Mouse (Mus musculus): ENCODE results near the gene Galnt7. TPM values are rescaled to one million over a fixed set of nuclear protein-coding genes. Genes with fewer than 3 reads are reported as not detected.

Gene Galnt7
- total and polyA plus RNA-seq, 3 experiments, result 26.7 to 33.5 (median 32.7) TPM

DNA sequence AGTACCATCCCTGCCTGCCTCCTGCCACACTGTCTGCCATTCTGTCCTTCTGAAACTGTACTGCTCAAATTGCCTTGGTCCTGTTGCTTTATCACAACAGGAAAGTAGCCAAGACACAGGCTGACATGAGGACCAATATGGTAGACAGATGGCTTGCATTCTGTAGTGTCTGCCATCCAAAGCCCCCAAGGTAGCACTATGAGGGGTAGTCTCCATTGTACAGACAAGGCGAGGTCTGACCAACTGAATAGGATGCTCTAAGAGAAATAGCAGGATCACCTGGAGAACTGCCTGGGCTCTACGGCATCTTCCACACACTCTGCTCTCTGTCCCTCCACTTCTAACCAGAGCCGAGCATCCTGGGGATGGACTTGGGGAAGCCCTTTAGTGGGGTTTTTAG is 29.8 kb downstream of the Galnt7 start:
- dilution Hi-C loops (cut with MboI; ENCODE audit: extremely low pct_ligation_motif_present, extremely low pct_unique_long_range_greater_than_20kb, low sequenced_read_pairs), result no loop called here
- in situ Hi-C loops (cut with MboI; ENCODE audit: low pct_ligation_motif_present, low pct_unique_long_range_greater_than_20kb, low sequenced_read_pairs), result no loop called here
- H3K27ac ChIP-seq (ENCODE audit: insufficient read depth, low read depth), result no peak overlapping the region
- H3K79me2 ChIP-seq (replicated peaks; ENCODE audit: control insufficient read depth, extremely low read depth, insufficient read depth, poor library complexity, severe bottlenecking), result peaks cover 3% of the 10 kb centered on the region; the same call in 1 of the 2 replicates
- no peak overlapping the region for H3K4me3 ChIP-seq (replicated peaks in 1 of 3; ENCODE audit: low read depth in 2 of 3, low read length in 2 of 3, poor library complexity in 1 of 3)
- peaks cover 7 to 24% of the 10 kb centered on the region in 2 experiments for H3K4me1 ChIP-seq (ENCODE audit: control insufficient read depth in 1 of 2, insufficient read depth in 2 of 2)
- no peak for DNase-seq (ENCODE audit: extremely low read depth)
- H3K27me3 ChIP-seq (replicated peaks), result no peaks in the 10 kb centered on the region
- TF ChIP-seq USF1 (IDR thresholded peaks at IDR 0.05; ENCODE audit: low read depth, low read length), result no peak
- TF ChIP-seq MAX (IDR thresholded peaks at IDR 0.05; ENCODE audit: low read length), result no peak
- TF ChIP-seq ETS1 (conservative IDR thresholded peaks at IDR 0.05; ENCODE audit: low read depth, low read length), result no peak
- no peak for TF ChIP-seq ZKSCAN1 (IDR thresholded peaks at IDR 0.05; ENCODE audit: borderline replicate concordance, low read depth, low read length)
- TF ChIP-seq MEF2A (IDR thresholded peaks at IDR 0.05; ENCODE audit: borderline replicate concordance, low read depth, low read length), result no peak
- TF ChIP-seq MAFK (IDR thresholded peaks at IDR 0.05; ENCODE audit: insufficient replicate concordance, low read length), result no peak
- TF ChIP-seq RCOR1 (conservative IDR thresholded peaks at IDR 0.05; ENCODE audit: low read depth, low read length), result no peak
- no peak for TF ChIP-seq PAX5 (IDR thresholded peaks at IDR 0.05; ENCODE audit: low read length)
- TF ChIP-seq ELF1 (IDR thresholded peaks at IDR 0.05; ENCODE audit: low read depth, low read length), result no peak
- TF ChIP-seq CTCF (conservative IDR thresholded peaks at IDR 0.05 in 1 of 2, IDR thresholded peaks at IDR 0.05 in 1 of 2; ENCODE audit: low read depth in 2 of 2, low read length in 2 of 2), result no peak
- TF ChIP-seq KAT2A (IDR thresholded peaks at IDR 0.05; ENCODE audit: insufficient replicate concordance, low read length), result no peak
- TF ChIP-seq MXI1 (IDR thresholded peaks at IDR 0.05; ENCODE audit: low read depth, low read length), result no peak
- no peak for TF ChIP-seq POLR2A (IDR thresholded peaks at IDR 0.05; ENCODE audit: low read depth, low read length)
- TF ChIP-seq RAD21 (IDR thresholded peaks at IDR 0.05; ENCODE audit: low read depth, low read length), result no peak
- no peak for TF ChIP-seq BHLHE40 (IDR thresholded peaks at IDR 0.05; ENCODE audit: low read depth, low read length)
- TF ChIP-seq HCFC1 (IDR thresholded peaks at IDR 0.05; ENCODE audit: low read depth, low read length), result no peak
- no peak for TF ChIP-seq E2F4 (IDR thresholded peaks at IDR 0.05; ENCODE audit: insufficient replicate concordance, low read depth, low read length)
- H3K36me3 ChIP-seq (replicated peaks in 1 of 2; ENCODE audit: control insufficient read depth in 1 of 2, insufficient read depth in 1 of 2, low read length in 1 of 2), result peaks cover 0 to 45% of the 10 kb centered on the region in 2 experiments
- H3K9ac ChIP-seq (ENCODE audit: insufficient read depth, low read depth), result no peak overlapping the region
- H3K9me3 ChIP-seq (replicated peaks; ENCODE audit: low read length), result peaks cover 8% of the 10 kb centered on the region
- H3K4me2 ChIP-seq (ENCODE audit: insufficient read depth, low read depth, poor library complexity, severe bottlenecking), result no peak overlapping the region

DNA sequence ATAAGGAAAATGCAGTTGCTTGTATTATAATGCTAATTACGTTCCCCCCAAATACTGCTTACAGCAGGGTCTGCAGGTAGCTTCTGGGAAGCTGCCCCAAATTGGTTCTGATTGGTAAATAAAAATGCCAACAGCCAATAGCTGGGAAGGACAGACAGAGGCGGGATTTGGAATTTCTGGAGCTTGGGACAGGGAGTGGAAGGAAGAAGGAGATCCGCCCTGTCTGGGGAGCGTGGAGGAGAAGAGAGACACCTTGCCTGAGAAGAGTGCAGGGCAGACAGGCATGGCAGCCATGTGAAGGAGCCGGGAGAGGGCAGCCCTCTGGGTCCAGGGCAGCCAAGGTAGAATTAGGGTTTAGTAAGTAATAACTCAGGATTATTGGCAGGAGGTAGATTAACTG is 35.9 kb downstream of the Galnt7 start:
- no peak overlapping the region for H3K27ac ChIP-seq (ENCODE audit: insufficient read depth, low read depth)
- H3K9ac ChIP-seq (ENCODE audit: insufficient read depth, low read depth), result no peak overlapping the region
- no peaks in the 10 kb centered on the region for H3K27me3 ChIP-seq (replicated peaks)
- H3K79me2 ChIP-seq (replicated peaks; ENCODE audit: control insufficient read depth, extremely low read depth, insufficient read depth, poor library complexity, severe bottlenecking), result no peaks in the 10 kb centered on the region; the same call in 1 of the 2 replicates
- no peak for TF ChIP-seq CTCF (conservative IDR thresholded peaks at IDR 0.05 in 1 of 2, IDR thresholded peaks at IDR 0.05 in 1 of 2; ENCODE audit: low read depth in 2 of 2, low read length in 2 of 2)
- no peak for TF ChIP-seq ZC3H11A (IDR thresholded peaks at IDR 0.05; ENCODE audit: low read depth, low read length)
- no peak for TF ChIP-seq MEF2A (IDR thresholded peaks at IDR 0.05; ENCODE audit: borderline replicate concordance, low read depth, low read length)
- no peak for TF ChIP-seq UBTF (IDR thresholded peaks at IDR 0.05; ENCODE audit: low read depth, low read length)
- TF ChIP-seq JUND (conservative IDR thresholded peaks at IDR 0.05; ENCODE audit: low read depth, low read length), result no peak
- no peak for DNase-seq (ENCODE audit: extremely low read depth)
- dilution Hi-C loops (cut with MboI; ENCODE audit: extremely low pct_ligation_motif_present, extremely low pct_unique_long_range_greater_than_20kb, low sequenced_read_pairs), result no loop called here
- H3K36me3 ChIP-seq (replicated peaks in 1 of 2; ENCODE audit: control insufficient read depth in 1 of 2, insufficient read depth in 1 of 2, low read length in 1 of 2), result peaks cover 7 to 35% of the 10 kb centered on the region in 2 experiments
- H3K9me3 ChIP-seq (replicated peaks; ENCODE audit: low read length), result no peaks in the 10 kb centered on the region
- H3K4me3 ChIP-seq (replicated peaks in 1 of 3; ENCODE audit: low read depth in 2 of 3, low read length in 2 of 3, poor library complexity in 1 of 3), result no peak overlapping the region
- no peak overlapping the region for H3K4me2 ChIP-seq (ENCODE audit: insufficient read depth, low read depth, poor library complexity, severe bottlenecking)
- H3K4me1 ChIP-seq (ENCODE audit: control insufficient read depth in 1 of 2, insufficient read depth in 2 of 2), result peaks cover 0 to 49% of the 10 kb centered on the region in 2 experiments; a peak in 2 of 4 replicates
- in situ Hi-C loops (cut with MboI; ENCODE audit: low pct_ligation_motif_present, low pct_unique_long_range_greater_than_20kb, low sequenced_read_pairs), result no loop called here

Measured in CH12.LX (cell line).